Mouse (Mus musculus) ES-Bruce4 (cell line): Measurements from ENCODE around the gene Icmt.

Source experiments
- CTCF ChIP-seq: IDR thresholded peaks from one replicate; pipeline ENCODE4 v1.8.1; 2011; ENCODE audit warnings: low read depth, low read length
- EP300 ChIP-seq: IDR thresholded peaks from 2 replicates; pipeline ENCODE4 v1.6.1; 2011; ENCODE audit warnings: low read depth, low read length; ENCODE audit not compliant: insufficient read depth
- POLR2A ChIP-seq: IDR thresholded peaks from one replicate; pipeline ENCODE4 v1.8.1; 2011; ENCODE audit warnings: low read length; ENCODE audit not compliant: insufficient read depth

- TF ChIP-seq CTCF, result no peak
- no peak for TF ChIP-seq POLR2A
- TF ChIP-seq EP300, result no peak
Observed at GRCm38 (mm10) chr4:152266236-152266895, 30.7 kb upstream of the Icmt start.
